Mouse (Mus musculus) kidney, adult 2 months (tissue): Measurements from ENCODE around the gene Lrba.

Experiments used
- CTCF ChIP-seq: fragments of 200-500 bp; conservative IDR thresholded peaks from 2 replicates; pipeline ENCODE4 v1.5.1; 2011; ENCODE audit warnings: low read depth, mild to moderate bottlenecking, control low read depth, low read length, moderate library complexity, mixed read lengths; ENCODE audit not compliant: insufficient read depth, insufficient read length
- POLR2A ChIP-seq: fragments of 200-500 bp; IDR thresholded peaks from one replicate; pipeline ENCODE4 v1.6.1; 2011; ENCODE audit warnings: low read depth, low read length, control low read depth

GRCm38 (mm10) chr3:86308833-86309232 lies 84.4 kb downstream of the Lrba start:
- TF ChIP-seq POLR2A (no peak), CTCF (no peak)
